Mouse (Mus musculus): ENCODE results near the gene Sh3d19.

DNA sequence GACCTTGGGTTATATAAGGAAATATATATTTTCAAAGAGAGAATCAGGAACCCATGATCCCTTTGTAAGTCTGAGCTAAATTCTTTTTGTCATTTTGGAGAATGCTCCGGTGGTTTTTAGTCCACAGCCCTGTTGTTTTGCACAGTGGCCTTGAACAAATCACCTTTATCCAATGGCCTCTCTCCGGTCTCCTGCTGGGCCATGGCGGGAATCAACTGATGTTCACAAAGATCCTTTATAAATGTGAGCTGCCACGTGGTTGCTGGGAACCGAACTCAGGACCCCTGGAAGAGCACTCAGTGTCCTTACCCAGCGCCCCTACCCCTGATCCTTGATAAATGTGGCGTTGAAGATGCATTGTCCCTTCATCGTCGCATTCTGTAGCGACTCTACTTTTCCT is 33.8 kb downstream of the Sh3d19 start:
- no peak for TF ChIP-seq POLR2A (IDR thresholded peaks at IDR 0.05; ENCODE audit: low read depth, low read length)
- TF ChIP-seq CTCF (conservative IDR thresholded peaks at IDR 0.05; ENCODE audit: insufficient read depth, insufficient read length, low read depth, low read length): no peak

Measured in kidney, adult 2 months (tissue).